Comparison of ENCODE assay signal across 8 mouse cellular contexts in genomic region chr19:6067011-6067723, GRCm38 (mm10). TPM values are rescaled to one million over a fixed set of nuclear protein-coding genes. Genes with fewer than 3 reads are reported as not detected.
DNase-seq lines count a peak whose midpoint lies in the region; ATAC-seq and TF ChIP-seq lines count a peak whose summit lies in the region.

No protein-coding gene starts in this region.

- ATAC-seq in forebrain, postnatal 0 days, result peak; percentile 85
- ATAC-seq in lung, postnatal 0 days, result peak; percentile 78

- no peaks in the 10 kb centered on the region for H3K27me3 ChIP-seq in forebrain, postnatal 0 days (ENCODE audit: insufficient read depth, low read length)
- H3K27me3 ChIP-seq in hindbrain, embryonic 10.5 days (ENCODE audit: insufficient read depth, poor library complexity, severe bottlenecking), result no peaks in the 10 kb centered on the region
- no peaks in the 10 kb centered on the region for H3K27me3 ChIP-seq in lung, postnatal 0 days (replicated peaks; ENCODE audit: insufficient read depth, low read length)

- peak overlapping the region; percentile 64 for H3K4me3 ChIP-seq in forebrain, postnatal 0 days (ENCODE audit: low read depth, low read length)
- peak overlapping the region; percentile 70 for H3K4me3 ChIP-seq in hindbrain, embryonic 10.5 days
- peak overlapping the region; percentile 37 for H3K4me3 ChIP-seq in lung, postnatal 0 days (ENCODE audit: low read depth, low read length)

- no peaks in the 10 kb centered on the region for H3K9me3 ChIP-seq in forebrain, postnatal 0 days (ENCODE audit: low read length)
- H3K9me3 ChIP-seq in hindbrain, embryonic 10.5 days, result no peaks in the 10 kb centered on the region
- no peaks in the 10 kb centered on the region for H3K9me3 ChIP-seq in lung, postnatal 0 days (ENCODE audit: low read length)

- H3K36me3 ChIP-seq in forebrain, postnatal 0 days (ENCODE audit: insufficient read depth), result peaks cover 29% of the 10 kb centered on the region
- H3K36me3 ChIP-seq in hindbrain, embryonic 10.5 days, result peaks cover 46% of the 10 kb centered on the region
- H3K36me3 ChIP-seq in lung, postnatal 0 days (ENCODE audit: insufficient read depth, low read length), result peaks cover 12% of the 10 kb centered on the region; the same call in 1 of the 2 replicates

- WGBS in forebrain, postnatal 0 days, result under 1% methylated on average over 30 of the region's 30 CpGs
- WGBS in hindbrain, embryonic 10.5 days, result under 1% methylated on average over 30 of the region's 30 CpGs
- WGBS in lung, postnatal 0 days, result 1% methylated on average over 30 of the region's 30 CpGs

- peak overlapping the region; percentile 87 for H3K27ac ChIP-seq in forebrain, postnatal 0 days (ENCODE audit: low read depth, low read length)
- peak overlapping the region; percentile 89 for H3K27ac ChIP-seq in hindbrain, embryonic 10.5 days
- H3K27ac ChIP-seq in lung, postnatal 0 days (ENCODE audit: low read length), result peak overlapping the region; percentile 29

- peak; percentile 94 for TF ChIP-seq CTCF in forebrain, postnatal 0 days (IDR thresholded peaks at IDR 0.05; ENCODE audit: low read depth)
- TF ChIP-seq CTCF in lung, postnatal 0 days (IDR thresholded peaks at IDR 0.05), result peak; percentile 91

- DNase-seq in NIH3T3 (ENCODE audit: low read depth), result peak; percentile 95
- peak; percentile 91 to 93 for DNase-seq in cerebellum, adult 18-20 months
- DNase-seq in forebrain, postnatal 0 days, result peak; percentile 90
- peak; percentile 90 for DNase-seq in hindbrain, embryonic 10.5 days (ENCODE audit: low spot score)
- peak; percentile 88 to 90 for DNase-seq in layer of hippocampus, postnatal 10 days (ENCODE audit: low spot score in 2 of 2)
- peak; percentile 86 for DNase-seq in lung, postnatal 0 days (ENCODE audit: low spot score)
- DNase-seq in ovary, postnatal 14 days (ENCODE audit: low spot score), result peak; percentile 65
- DNase-seq in thymus, postnatal 14 days, result peak; percentile 89

- H3K9ac ChIP-seq in forebrain, postnatal 0 days, result peak overlapping the region; percentile 79
- peak overlapping the region; percentile 27 for H3K9ac ChIP-seq in lung, postnatal 0 days (replicated peaks; ENCODE audit: low read depth)

- peaks cover 18% of the 10 kb centered on the region for H3K4me1 ChIP-seq in forebrain, postnatal 0 days (ENCODE audit: insufficient read depth)
- H3K4me1 ChIP-seq in hindbrain, embryonic 10.5 days (replicated peaks), result peaks cover 46% of the 10 kb centered on the region
- H3K4me1 ChIP-seq in lung, postnatal 0 days (ENCODE audit: insufficient read depth, low read depth, low read length), result peaks cover 13% of the 10 kb centered on the region

- peak overlapping the region; percentile 95 for H3K4me2 ChIP-seq in forebrain, postnatal 0 days (ENCODE audit: low read depth)
- peak overlapping the region; percentile 77 for H3K4me2 ChIP-seq in lung, postnatal 0 days (replicated peaks; ENCODE audit: low read depth, low read length)

- no peak for TF ChIP-seq EP300 in lung, postnatal 0 days (IDR thresholded peaks at IDR 0.05)

RNA-seq across cellular contexts. Expression of gene Tm7sf2, which starts 1.0 kb away (rescaled TPM):
- total RNA-seq in forebrain, postnatal 0 days (2014; rRNA removed), result 70.6 and 79.6 TPM in 2 replicates
- polyA plus RNA-seq in forebrain, postnatal 0 days (2015; fragmentation: Nextera tagmentation; extraction: Ambion mirVana), result 37.1 and 43.3 TPM in 2 replicates
- 37.2 and 41.3 TPM in 2 replicates for polyA plus RNA-seq in hindbrain, embryonic 10.5 days (2016; fragmentation: Nextera tagmentation; extraction: Ambion mirVana)
- 10 to 100 TPM; 60.0 to 70.8 TPM for total RNA-seq in layer of hippocampus, postnatal 10 days (2021)
- polyA plus RNA-seq in lung, postnatal 0 days (2015; fragmentation: Nextera tagmentation; extraction: Ambion mirVana), result 8.1 and 9.5 TPM in 2 replicates

RNA-seq across cellular contexts. Expression of gene Znhit2, which starts 6.2 kb away (rescaled TPM):
- 42.5 and 50.8 TPM in 2 replicates for total RNA-seq in forebrain, postnatal 0 days (2014; rRNA removed)
- polyA plus RNA-seq in forebrain, postnatal 0 days (2015; fragmentation: Nextera tagmentation; extraction: Ambion mirVana), result 46.1 and 47.1 TPM in 2 replicates
- polyA plus RNA-seq in hindbrain, embryonic 10.5 days (2016; fragmentation: Nextera tagmentation; extraction: Ambion mirVana), result 38.3 and 41.9 TPM in 2 replicates
- 10 to 100 TPM; 37.3 to 41.2 TPM for total RNA-seq in layer of hippocampus, postnatal 10 days (2021)
- polyA plus RNA-seq in lung, postnatal 0 days (2015; fragmentation: Nextera tagmentation; extraction: Ambion mirVana), result 31.2 and 33.9 TPM in 2 replicates

RNA-seq across cellular contexts. Expression of gene Fau, which starts 9.5 kb away (rescaled TPM):
- 1,002 and 1,178 TPM in 2 replicates for total RNA-seq in forebrain, postnatal 0 days (2014; rRNA removed)
- 610 and 775 TPM in 2 replicates for polyA plus RNA-seq in forebrain, postnatal 0 days (2015; fragmentation: Nextera tagmentation; extraction: Ambion mirVana)
- 764 and 815 TPM in 2 replicates for polyA plus RNA-seq in hindbrain, embryonic 10.5 days (2016; fragmentation: Nextera tagmentation; extraction: Ambion mirVana)
- 100 to 1,000 TPM; 656 to 785 TPM for total RNA-seq in layer of hippocampus, postnatal 10 days (2021)
- polyA plus RNA-seq in lung, postnatal 0 days (2015; fragmentation: Nextera tagmentation; extraction: Ambion mirVana), result 784 and 827 TPM in 2 replicates

RNA-seq across cellular contexts. Expression of gene Mrpl49, which starts 9.6 kb away (rescaled TPM):
- total RNA-seq in forebrain, postnatal 0 days (2014; rRNA removed), result 47.1 and 50.8 TPM in 2 replicates
- polyA plus RNA-seq in forebrain, postnatal 0 days (2015; fragmentation: Nextera tagmentation; extraction: Ambion mirVana), result 54.4 and 55.7 TPM in 2 replicates
- polyA plus RNA-seq in hindbrain, embryonic 10.5 days (2016; fragmentation: Nextera tagmentation; extraction: Ambion mirVana), result 77.8 and 81.7 TPM in 2 replicates
- 10 to 100 TPM; 40.3 to 42.4 TPM for total RNA-seq in layer of hippocampus, postnatal 10 days (2021)
- 36.7 and 37.6 TPM in 2 replicates for polyA plus RNA-seq in lung, postnatal 0 days (2015; fragmentation: Nextera tagmentation; extraction: Ambion mirVana)

RNA-seq across cellular contexts. Expression of gene Vps51, which starts 9.9 kb away (rescaled TPM):
- total RNA-seq in forebrain, postnatal 0 days (2014; rRNA removed), result 93.0 and 96.8 TPM in 2 replicates
- 78.6 and 93.7 TPM in 2 replicates for polyA plus RNA-seq in forebrain, postnatal 0 days (2015; fragmentation: Nextera tagmentation; extraction: Ambion mirVana)
- 70.2 and 74.9 TPM in 2 replicates for polyA plus RNA-seq in hindbrain, embryonic 10.5 days (2016; fragmentation: Nextera tagmentation; extraction: Ambion mirVana)
- total RNA-seq in layer of hippocampus, postnatal 10 days (2021), result 10 to 100 TPM; 82.0 to 92.0 TPM
- polyA plus RNA-seq in lung, postnatal 0 days (2015; fragmentation: Nextera tagmentation; extraction: Ambion mirVana), result 48.7 and 52.7 TPM in 2 replicates

Comparison
In these comparisons a context has a peak if more than half of its experiments do, and no peak if none do; other contexts are left out.
1. Peak in every context shown above with its lines: DNase-seq, ATAC-seq, H3K4me3 ChIP-seq and H3K27ac ChIP-seq.
2. H3K27ac ChIP-seq: peak in every context shown above with its lines; median percentile 89 in hindbrain, embryonic 10.5 days; 87 in forebrain, postnatal 0 days; 29 in lung, postnatal 0 days.